Mouse (Mus musculus) urinary bladder, postnatal 10 days (tissue): ENCODE results near the gene Ppp1cc.

Experiments
- DNase-seq: peaks from one replicate; pipeline ENCODE4 v3.0.0; 2022; ENCODE audit warnings: low spot score

The Ppp1cc gene

GRCm38 (mm10) chr5:122157827-122158381 is at the start of gene Ppp1cc:
Ppp1cc (plus strand) TSS chr5:122158278.
- peak; percentile 66 for DNase-seq

- no peak for DNase-seq
These were observed 48.6 kb upstream of the Ppp1cc start for GRCm38 (mm10) chr5:122109325-122110060.

GRCm38 (mm10) chr5:122110625-122111024 is 47.5 kb upstream of the Ppp1cc start:
- DNase-seq: no peak

- DNase-seq: no peak
These were observed 46.8 kb upstream of the Ppp1cc start for GRCm38 (mm10) chr5:122111091-122111932.

- no peak for DNase-seq
These were observed 46.2 kb upstream of the Ppp1cc start for GRCm38 (mm10) chr5:122111933-122112248.

GRCm38 (mm10) chr5:122113450-122113849 is 44.6 kb upstream of the Ppp1cc start:
- DNase-seq: no peak

GRCm38 (mm10) chr5:122114176-122114575 is 43.9 kb upstream of the Ppp1cc start:
- DNase-seq: no peak

GRCm38 (mm10) chr5:122115266-122115763 is 42.8 kb upstream of the Ppp1cc start:
- DNase-seq: no peak

- no peak for DNase-seq
These were observed 41.8 kb upstream of the Ppp1cc start for GRCm38 (mm10) chr5:122116243-122116642.

- no peak for DNase-seq
These were observed 32.8 kb upstream of the Ppp1cc start for GRCm38 (mm10) chr5:122125211-122125760.

GRCm38 (mm10) chr5:122129068-122129655 is 28.9 kb upstream of the Ppp1cc start:
- no peak for DNase-seq

- no peak for DNase-seq
These were observed 27.6 kb upstream of the Ppp1cc start for GRCm38 (mm10) chr5:122130341-122130998.

GRCm38 (mm10) chr5:122131076-122132051 is 26.7 kb upstream of the Ppp1cc start:
- DNase-seq: peak; percentile 57

- DNase-seq: no peak
These were observed 25.7 kb upstream of the Ppp1cc start for GRCm38 (mm10) chr5:122132167-122133049.

GRCm38 (mm10) chr5:122133050-122133389 is 25.1 kb upstream of the Ppp1cc start:
- no peak for DNase-seq

- DNase-seq: no peak
These were observed 23.4 kb upstream of the Ppp1cc start for GRCm38 (mm10) chr5:122134395-122135289.

- DNase-seq: no peak
These were observed 22.7 kb upstream of the Ppp1cc start for GRCm38 (mm10) chr5:122135290-122135882.
